Mouse (Mus musculus) embryonic facial prominence, embryonic 10.5 days (tissue): ENCODE data around the gene Dbndd2. TPM values are rescaled to one million over a fixed set of nuclear protein-coding genes. Genes with fewer than 3 reads are reported as not detected.

Source experiments
- DNase-seq: peaks from one replicate; pipeline ENCODE4 v3.0.0-alpha.2; 2017; ENCODE audit warnings: low spot score
- H3K27ac ChIP-seq: fragments of 300-500 bp; sonication (generic); replicated peaks from 2 replicates; pipeline ENCODE4 v1.5.1; 2016; ENCODE audit warnings: mild to moderate bottlenecking
- H3K27me3 ChIP-seq: fragments of 300-500 bp; sonication (generic); replicated peaks from 2 replicates; pipeline ENCODE4 v1.6.1; 2016; ENCODE audit warnings: low read depth, mild to moderate bottlenecking; ENCODE audit not compliant: poor library complexity, severe bottlenecking
- H3K36me3 ChIP-seq: fragments of 300-500 bp; sonication (generic); replicated peaks from 2 replicates; pipeline ENCODE4 v1.6.1; 2016; ENCODE audit warnings: mild to moderate bottlenecking, moderate library complexity
- H3K4me1 ChIP-seq: fragments of 300-500 bp; sonication (generic); 2 replicates; pipeline ENCODE4 v1.6.1; 2016
- H3K4me3 ChIP-seq: fragments of 300-500 bp; sonication (generic); 2 replicates; pipeline ENCODE4 v1.5.1; 2016; ENCODE audit warnings: mild to moderate bottlenecking, moderate library complexity
- H3K9me3 ChIP-seq: fragments of 300-500 bp; sonication (generic); 2 replicates; pipeline ENCODE4 v1.6.1; 2016; ENCODE audit warnings: mild to moderate bottlenecking
- WGBS: fragments of 180-500 bp; shearing (Covaris S2); methylation state at CpG from one replicate; pipeline ENCODE4 v1.1.7; 2016; 5-methylcytosine and 5-hydroxymethylcytosine counted together
- polyA plus RNA-seq: library from polyadenylated mRNA; unstranded; fragments of >200 nt; fragmentation: Nextera tagmentation; extraction: Ambion mirVana; gene quantifications from 2 replicates; pipeline ENCODE4 v1.2.1, GENCODE M21; 2016

Dbndd2 gene
- polyA plus RNA-seq, 1 experiment from 2014 or later = 1.8 TPM

GRCm38 (mm10) chr2:164456413-164456812 is 29.5 kb upstream of the Dbndd2 start:
- H3K4me3 ChIP-seq = peak overlapping the region; percentile 33; the same call in 1 of the 2 replicates
- peaks cover 38% of the 10 kb centered on the region for H3K4me1 ChIP-seq
- DNase-seq = no peak
- peak overlapping the region; percentile 65; the same call in 1 of the 2 replicates for H3K27ac ChIP-seq
- no peaks in the 10 kb centered on the region for H3K9me3 ChIP-seq
- 68% methylated on average over 1 of the region's 1 CpGs for WGBS
- H3K27me3 ChIP-seq = no peaks in the 10 kb centered on the region
- H3K36me3 ChIP-seq = no peaks in the 10 kb centered on the region

- H3K27ac ChIP-seq = peak within 1 kb of the TSS; percentile 65
- H3K4me1 ChIP-seq = peaks cover 37% of the 10 kb centered on the region
- peak within 1 kb of the TSS; percentile 33; the same call in 1 of the 2 replicates for H3K4me3 ChIP-seq
- no peaks in the 10 kb centered on the region for H3K27me3 ChIP-seq
- DNase-seq = peak; percentile 26
- 2% methylated on average over 7 of the region's 7 CpGs for whole genome bisulfite sequencing
- H3K9me3 ChIP-seq = no peaks in the 10 kb centered on the region
- no peaks in the 10 kb centered on the region for H3K36me3 ChIP-seq
Observed at GRCm38 (mm10) chr2:164456864-164457300, 29.0 kb upstream of the Dbndd2 start, which contains the start of gene Sys1. TSS of gene Sys1 (plus strand) at chr2:164456964.

DNA sequence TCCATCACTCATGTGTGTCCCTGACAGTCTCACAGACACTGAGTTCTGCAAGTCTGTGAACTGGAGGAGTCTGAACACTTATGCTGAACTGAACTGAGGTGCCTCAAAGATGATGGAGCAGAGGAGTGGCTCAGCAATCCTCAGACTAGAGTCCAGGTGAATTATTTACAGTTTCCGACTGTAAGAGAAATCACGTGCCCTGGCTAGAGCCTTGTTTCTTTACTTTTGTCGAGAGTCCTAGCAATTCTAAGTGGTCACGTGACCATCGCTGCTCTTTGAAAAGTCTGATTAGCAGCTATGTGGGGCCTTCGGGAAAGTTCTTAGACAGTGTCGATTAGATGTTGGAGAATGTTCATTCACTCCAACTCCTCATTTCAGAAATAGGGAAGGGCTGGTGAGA is 28.0 kb upstream of the Dbndd2 start:
- no peaks in the 10 kb centered on the region for H3K27me3 ChIP-seq
- no peak overlapping the region for H3K4me3 ChIP-seq
- H3K27ac ChIP-seq = peak overlapping the region; percentile 65
- peaks cover 3% of the 10 kb centered on the region for H3K36me3 ChIP-seq
- H3K9me3 ChIP-seq = no peaks in the 10 kb centered on the region
- peaks cover 30% of the 10 kb centered on the region for H3K4me1 ChIP-seq
- no peak for DNase-seq
- 73% methylated on average over 7 of the region's 7 CpGs for WGBS

DNA sequence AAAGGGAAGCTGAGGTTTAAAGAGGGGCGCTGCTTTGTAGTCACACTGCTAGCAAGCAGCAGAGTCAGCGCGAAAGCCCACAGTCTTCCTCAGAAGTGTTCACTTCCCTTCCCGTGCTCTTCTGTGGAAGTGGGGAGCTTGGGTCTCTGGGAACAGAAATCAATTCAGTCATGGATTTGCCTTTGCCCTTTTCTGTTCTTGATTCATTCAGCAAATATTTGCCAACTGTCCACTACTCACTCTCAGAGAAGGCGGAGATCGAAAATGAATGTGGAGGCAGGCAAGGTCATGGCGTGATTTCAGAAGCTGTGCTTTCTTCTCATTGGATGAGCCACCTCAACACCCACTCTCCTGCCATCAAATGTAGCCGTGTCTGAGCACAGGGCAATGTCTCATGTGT is 27.4 kb upstream of the Dbndd2 start:
- no peak for DNase-seq
- H3K4me1 ChIP-seq = peaks cover 29% of the 10 kb centered on the region
- no peak overlapping the region for H3K27ac ChIP-seq
- WGBS = 90% methylated on average over 8 of the region's 8 CpGs
- H3K4me3 ChIP-seq = no peak overlapping the region
- peaks cover 9% of the 10 kb centered on the region for H3K36me3 ChIP-seq
- H3K9me3 ChIP-seq = no peaks in the 10 kb centered on the region
- H3K27me3 ChIP-seq = no peaks in the 10 kb centered on the region

DNA sequence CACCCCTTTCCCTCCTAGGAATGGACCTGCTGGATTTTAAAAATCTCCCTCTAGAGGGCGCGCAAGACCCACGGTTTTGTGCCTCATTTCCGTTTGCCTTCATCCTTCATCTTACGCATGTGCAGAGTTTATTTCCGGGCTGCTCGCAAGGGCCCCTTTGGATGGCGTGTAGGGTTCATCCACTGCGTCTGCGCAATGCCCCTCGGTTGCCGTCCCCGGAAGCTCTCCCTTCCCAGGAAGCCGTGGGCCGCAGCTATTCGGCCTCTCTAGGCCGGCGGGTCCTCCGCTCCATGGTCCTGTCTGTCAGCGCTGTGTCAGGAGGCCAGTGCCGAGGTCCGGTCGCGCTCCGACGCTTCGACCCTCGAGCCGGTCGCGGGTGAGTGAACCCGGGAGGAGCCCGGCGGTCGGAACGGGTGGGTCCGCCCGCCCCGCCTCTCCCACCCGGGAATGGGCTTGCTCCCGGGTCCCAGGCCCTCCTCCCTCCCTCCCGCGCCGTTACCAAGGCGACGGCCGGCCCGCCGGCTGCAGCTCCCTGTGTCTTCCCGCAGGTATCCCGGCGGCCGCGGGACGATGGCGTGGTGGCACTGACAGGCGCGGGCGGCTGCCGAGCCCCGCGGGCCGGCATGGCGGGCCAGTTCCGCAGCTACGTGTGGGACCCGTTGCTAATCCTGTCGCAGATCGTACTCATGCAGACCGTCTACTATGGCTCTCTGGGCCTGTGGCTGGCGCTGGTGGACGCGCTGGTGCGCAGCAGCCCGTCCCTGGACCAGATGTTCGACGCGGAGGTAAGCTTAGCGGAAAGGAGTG is 25.0 kb upstream of the Dbndd2 start, which contains the start of gene Gm20458:
Gene Gm20458, plus strand, starts transcription at position 223 of the 807 bp plus-strand sequence.
- peaks cover 33% of the 10 kb centered on the region for H3K36me3 ChIP-seq
- no peaks in the 10 kb centered on the region for H3K9me3 ChIP-seq
- H3K27ac ChIP-seq = peak within 1 kb of the TSS; percentile 92
- H3K4me1 ChIP-seq = peaks cover 22% of the 10 kb centered on the region
- no peaks in the 10 kb centered on the region for H3K27me3 ChIP-seq
- peak; percentile 97 for DNase-seq
- peak within 1 kb of the TSS; percentile 93 for H3K4me3 ChIP-seq
- WGBS = under 1% methylated on average over 79 of the region's 79 CpGs

GRCm38 (mm10) chr2:164465161-164465560 is 20.7 kb upstream of the Dbndd2 start:
- Histone ChIP-seq H3K27me3 (no peaks in the 10 kb centered on the region), H3K27ac (no peak overlapping the region), H3K4me1 (peaks cover 8% of the 10 kb centered on the region), H3K9me3 (no peaks in the 10 kb centered on the region), H3K4me3 (no peak overlapping the region), H3K36me3 (peaks cover 50% of the 10 kb centered on the region)
- no peak for DNase-seq

DNA sequence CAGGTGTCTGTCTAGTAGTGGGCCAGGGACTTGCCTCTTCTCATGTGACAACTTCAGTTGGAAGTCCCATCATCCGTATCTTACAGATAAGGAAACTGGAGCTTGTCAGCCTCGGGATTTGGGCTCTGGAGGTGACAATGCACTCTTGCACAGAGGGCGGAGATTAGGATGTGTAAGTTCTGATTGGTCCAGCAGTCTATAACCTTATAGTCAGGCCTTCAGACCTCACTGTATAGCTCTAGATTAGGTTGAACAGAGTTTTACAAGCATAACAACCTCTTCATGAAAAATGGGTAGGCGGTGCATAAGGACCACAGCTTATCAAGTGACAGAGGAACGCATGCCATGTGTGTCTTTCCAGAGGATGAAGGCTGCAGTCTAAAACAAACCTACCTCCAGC is 19.1 kb upstream of the Dbndd2 start:
- H3K4me1 ChIP-seq = peaks cover 5% of the 10 kb centered on the region
- no peaks in the 10 kb centered on the region for H3K27me3 ChIP-seq
- 85% methylated on average over 5 of the region's 5 CpGs for WGBS
- H3K36me3 ChIP-seq = peaks cover 50% of the 10 kb centered on the region
- no peak overlapping the region for H3K4me3 ChIP-seq
- H3K27ac ChIP-seq = no peak overlapping the region
- H3K9me3 ChIP-seq = no peaks in the 10 kb centered on the region
- no peak for DNase-seq

DNA sequence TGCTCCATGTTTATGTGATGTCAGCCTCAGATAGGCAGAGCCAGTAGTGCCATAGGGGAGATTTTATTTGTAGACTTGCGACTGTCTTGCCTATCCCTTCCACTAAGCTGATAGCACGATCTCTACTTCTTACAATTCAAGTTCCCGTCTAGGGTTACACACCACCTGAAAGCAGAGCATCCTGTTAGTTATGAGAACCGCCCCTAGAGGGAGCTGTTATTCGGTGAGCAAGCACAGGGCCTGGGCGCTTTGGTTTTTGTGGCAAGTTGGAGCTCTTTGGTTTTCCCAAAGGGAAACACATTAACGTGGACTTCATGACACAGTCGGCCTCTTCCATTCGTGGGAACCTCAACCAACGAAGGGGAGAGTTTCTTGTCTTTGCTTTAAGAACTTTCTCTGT is 15.7 kb upstream of the Dbndd2 start:
- Histone ChIP-seq H3K36me3 (peaks cover 39% of the 10 kb centered on the region), H3K9me3 (no peaks in the 10 kb centered on the region), H3K4me3 (no peak overlapping the region), H3K27me3 (no peaks in the 10 kb centered on the region), H3K27ac (no peak overlapping the region), H3K4me1 (no peaks in the 10 kb centered on the region)
- peak; percentile 67 for DNase-seq
- WGBS = 26% methylated on average over 10 of the region's 10 CpGs

GRCm38 (mm10) chr2:164473624-164474023 is 12.3 kb upstream of the Dbndd2 start, which contains the start of gene Trp53tg5:
TSS of gene Trp53tg5 (minus strand) at chr2:164473724.
- Histone ChIP-seq H3K4me1 (no peaks in the 10 kb centered on the region), H3K27me3 (no peaks in the 10 kb centered on the region), H3K36me3 (peaks cover 27% of the 10 kb centered on the region), H3K4me3 (no peak within 1 kb of the TSS), H3K27ac (no peak within 1 kb of the TSS), H3K9me3 (no peaks in the 10 kb centered on the region)
- DNase-seq = no peak
- WGBS = 81% methylated on average over 6 of the region's 6 CpGs

DNA sequence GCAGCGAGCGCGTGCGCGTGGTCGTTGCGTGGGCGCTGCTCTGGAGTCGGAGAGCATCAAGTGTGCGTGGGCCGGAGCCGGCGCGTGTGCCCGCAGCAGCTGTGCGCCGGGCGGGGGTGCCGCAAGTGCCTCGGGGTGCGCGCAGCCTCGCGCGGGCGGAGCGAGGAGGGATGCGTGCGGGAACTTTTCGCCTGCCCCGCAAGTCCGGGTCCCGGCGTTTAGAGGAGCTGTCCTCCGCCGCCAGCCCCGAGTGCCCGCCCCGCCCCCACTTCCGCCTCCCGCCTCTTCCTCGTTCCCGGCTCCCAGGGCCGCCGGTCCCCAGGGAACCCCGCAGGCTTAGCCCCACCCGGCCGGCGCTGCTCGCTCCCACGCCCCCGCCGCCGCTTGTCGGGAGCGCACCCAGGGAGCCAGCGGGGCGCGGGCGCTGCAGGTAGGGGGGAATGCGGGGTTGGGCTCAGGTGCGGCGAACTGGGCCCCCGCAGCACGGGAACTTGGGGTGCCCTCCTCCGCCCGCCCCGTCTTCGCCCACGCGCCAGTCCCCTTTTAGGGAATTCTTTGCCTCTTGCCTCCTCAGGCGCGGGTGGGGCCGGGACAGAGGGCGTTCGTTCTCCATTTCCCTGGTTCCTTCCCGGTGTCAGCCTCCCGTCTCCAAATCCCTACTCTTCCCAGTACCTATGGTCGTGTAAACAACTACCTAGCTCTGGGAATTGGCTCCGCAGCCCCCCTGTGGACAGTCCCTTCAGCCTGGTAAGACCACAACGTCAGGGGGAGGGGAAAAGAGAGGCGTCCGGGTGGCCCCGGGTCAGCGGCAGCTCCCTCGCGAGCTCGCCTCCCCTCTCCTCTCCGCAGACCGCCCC is 580 bp downstream of the Dbndd2 start:
- Histone ChIP-seq H3K27me3 (peaks cover 77% of the 10 kb centered on the region), H3K36me3 (peaks cover 6% of the 10 kb centered on the region; the same call in 1 of the 2 replicates), H3K27ac (peak overlapping the region; percentile 75), H3K4me3 (peak overlapping the region; percentile 76), H3K4me1 (peaks cover 20% of the 10 kb centered on the region), H3K9me3 (no peaks in the 10 kb centered on the region)
- under 1% methylated on average over 90 of the region's 90 CpGs for WGBS
- DNase-seq = peak; percentile 59

DNA sequence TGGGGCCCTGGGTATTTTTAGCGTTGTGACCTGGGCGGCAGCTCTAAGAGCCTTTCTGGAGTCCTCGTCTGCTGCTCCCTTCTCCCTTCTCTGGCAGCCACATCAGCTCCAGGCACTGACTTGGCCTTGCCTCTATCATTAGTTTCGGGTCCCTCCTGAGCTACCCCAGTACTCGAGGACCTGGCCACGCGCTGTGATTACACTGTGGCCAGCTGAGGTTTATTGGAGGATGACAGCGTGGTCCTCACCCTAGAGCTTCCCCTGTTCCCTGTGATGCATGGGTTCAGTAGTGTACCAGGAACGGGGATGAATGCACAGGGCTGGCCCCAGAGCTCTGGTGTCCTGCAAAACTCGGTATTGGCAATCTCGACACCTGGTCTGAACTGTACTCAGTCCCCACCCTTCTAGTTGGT is 1.2 kb downstream of the Dbndd2 start:
- H3K4me3 ChIP-seq = peak overlapping the region; percentile 76
- H3K4me1 ChIP-seq = peaks cover 20% of the 10 kb centered on the region
- peaks cover 6% of the 10 kb centered on the region; the same call in 1 of the 2 replicates for H3K36me3 ChIP-seq
- H3K9me3 ChIP-seq = no peaks in the 10 kb centered on the region
- DNase-seq = no peak
- H3K27me3 ChIP-seq = peaks cover 77% of the 10 kb centered on the region
- 12% methylated on average over 11 of the region's 11 CpGs for WGBS
- peak overlapping the region; percentile 75 for H3K27ac ChIP-seq

GRCm38 (mm10) chr2:164487812-164488211 is 1.9 kb downstream of the Dbndd2 start:
- Histone ChIP-seq H3K4me1 (peaks cover 20% of the 10 kb centered on the region), H3K4me3 (0 out of 2 replicates have a peak overlapping the region, but pooled peaks have one; percentile 76), H3K27me3 (peaks cover 75% of the 10 kb centered on the region), H3K9me3 (no peaks in the 10 kb centered on the region), H3K36me3 (peaks cover 6% of the 10 kb centered on the region; the same call in 1 of the 2 replicates), H3K27ac (no peak overlapping the region)
- no peak for DNase-seq
- WGBS = 67% methylated on average over 9 of the region's 9 CpGs
